Mouse (Mus musculus): ENCODE measurements around the gene Cd83. TPM values are rescaled to one million over a fixed set of nuclear protein-coding genes. Genes with fewer than 3 reads are reported as not detected.

Cd83 gene
- total RNA-seq, 1 experiment from 2014 or later, result 89.3 TPM

- no peak for ATAC-seq (ENCODE audit: extremely low read depth, insufficient number of reproducible peaks, low FRiP score, poor library complexity, severe bottlenecking)
Observed at GRCm38 (mm10) chr13:43845151-43845550, 60.6 kb downstream of the Cd83 start.

GRCm38 (mm10) chr13:43847186-43847585 is 62.6 kb downstream of the Cd83 start:
- ATAC-seq (ENCODE audit: extremely low read depth, insufficient number of reproducible peaks, low FRiP score, poor library complexity, severe bottlenecking), result no peak

- ATAC-seq (ENCODE audit: extremely low read depth, insufficient number of reproducible peaks, low FRiP score, poor library complexity, severe bottlenecking), result no peak
Observed at GRCm38 (mm10) chr13:43849816-43850215, 65.2 kb downstream of the Cd83 start.

- no peak for ATAC-seq (ENCODE audit: extremely low read depth, insufficient number of reproducible peaks, low FRiP score, poor library complexity, severe bottlenecking)
Observed at GRCm38 (mm10) chr13:43851108-43851507, 66.5 kb downstream of the Cd83 start.

Other genes with a start within 250 kb of the Cd83 start
- gene Mcur1, start 224.6 kb upstream of the Cd83 start, total RNA-seq (2017), result 24.2 and 32.5 TPM in 2 replicates
- not detected in 2 replicates for gene Rnf182, start 169.1 kb upstream of the Cd83 start, total RNA-seq (2017)

Measured in neutrophil, adult 5-6 weeks (primary cell).